Mouse (Mus musculus) left cerebral cortex, postnatal 14 days (tissue): Measurements from ENCODE around the gene Crnkl1. TPM values are rescaled to one million over a fixed set of nuclear protein-coding genes. Genes with fewer than 3 reads are reported as not detected.

Source experiments
- DNase-seq, 2 experiments: peaks; one replicate each; pipeline ENCODE4 v3.0.0; 2021 to 2022; ENCODE audit warnings: low spot score in 2 of 2, mixed read lengths in 1 of 2
- intact Hi-C: fragments of 180-260 bp; cut with DNase I; formaldehyde crosslinking; loops from one replicate; pipeline ENCODE4 v1.15.1; 2025
- microRNA-seq, 2 experiments: library from miRNA; unstranded; fragments of <30 nt; microRNA quantifications; one replicate each; pipeline ENCODE4 v1.2.0; 2022
- total RNA-seq, 2 experiments: library from RNA; stranded (reverse); gene quantifications; 2 replicates each; pipeline ENCODE4 v1.2.3; 2021

Gene Crnkl1
- total RNA-seq, 2 experiments from 2014 or later: 16.7 to 18.9 TPM

- intact Hi-C loops: loop anchor here (5.0 kb wide), 1 partner anchor 187 kb away; no protein-coding TSS in a partner anchor
- DNase-seq: no peak
These were observed 50.5 kb downstream of the Crnkl1 start for GRCm38 (mm10) chr2:145884036-145884912.

GRCm38 (mm10) chr2:145882398-145882797, 52.4 kb downstream of the Crnkl1 start:
- DNase-seq: no peak
- intact Hi-C loops: loop anchor here (5.0 kb wide), 1 partner anchor 185 kb away; no protein-coding TSS in a partner anchor

- intact Hi-C loops: loop anchor here (5.0 kb wide), 1 partner anchor 185 kb away; no protein-coding TSS in a partner anchor
- no peak for DNase-seq
These were observed 52.9 kb downstream of the Crnkl1 start for GRCm38 (mm10) chr2:145881932-145882331.

GRCm38 (mm10) chr2:145880887-145881747, 53.7 kb downstream of the Crnkl1 start:
- intact Hi-C loops: loop anchor here (5.0 kb wide), 1 partner anchor 184 kb away; no protein-coding TSS in a partner anchor
- DNase-seq: no peak

- DNase-seq: no peak
- intact Hi-C loops: no loop called here
These were observed 57.6 kb downstream of the Crnkl1 start for GRCm38 (mm10) chr2:145877191-145877590.

GRCm38 (mm10) chr2:145874879-145875482, 59.8 kb downstream of the Crnkl1 start:
- no peak for DNase-seq
- intact Hi-C loops: no loop called here

GRCm38 (mm10) chr2:145873953-145874352, 60.9 kb downstream of the Crnkl1 start:
- no peak for DNase-seq
- intact Hi-C loops: no loop called here

- DNase-seq: no peak
- intact Hi-C loops: no loop called here
These were observed 62.7 kb downstream of the Crnkl1 start for GRCm38 (mm10) chr2:145872099-145872498.

GRCm38 (mm10) chr2:145871308-145871707, 63.5 kb downstream of the Crnkl1 start:
- DNase-seq: no peak
- intact Hi-C loops: no loop called here

Small RNA genes lying within 50 kb of the gene (microRNA-seq; reads per million reads assigned to microRNA genes)
- 0 reads per million in 2 experiments for gene Gm25026

Other genes starting within 250 kb of the Crnkl1 start
- gene Naa20, start 32.9 kb downstream of the Crnkl1 start, total RNA-seq: 10 to 100 TPM; 72.3 to 79.3 TPM
- gene Cfap61, start 230 bp downstream of the Crnkl1 start, total RNA-seq: 1 to 10 TPM; 3.0 to 7.5 TPM